Mouse (Mus musculus): Measurements from ENCODE around the gene Gm5089. TPM values are rescaled to one million over a fixed set of nuclear protein-coding genes. Genes with fewer than 3 reads are reported as not detected.

Gene Gm5089
- not detected in 2 replicates for polyA plus RNA-seq (2015; fragmentation: Nextera tagmentation; extraction: Ambion mirVana)

GRCm38 (mm10) chr14:122450496-122451382 is at the start of gene Gm5089:
Gene Gm5089 (minus strand): TSS chr14:122451115.
- Histone ChIP-seq H3K27me3 (ENCODE audit: control insufficient read depth, insufficient read depth, low read length) (peaks cover 72% of the 10 kb centered on the region), H3K36me3 (ENCODE audit: control insufficient read depth, insufficient read depth) (no peaks in the 10 kb centered on the region), H3K9ac (ENCODE audit: low read length) (peak within 1 kb of the TSS; percentile 18; the same call in 1 of the 2 replicates), H3K27ac (ENCODE audit: low read length) (no peak within 1 kb of the TSS), H3K4me1 (ENCODE audit: control insufficient read depth, insufficient read depth, low read length) (0 out of 2 replicates have a peak, but pooled peaks cover 9% of the 10 kb centered on the region), H3K9me3 (replicated peaks; ENCODE audit: control insufficient read depth, low read length) (no peaks in the 10 kb centered on the region), H3K4me2 (ENCODE audit: low read depth, low read length) (peak within 1 kb of the TSS; percentile 73), H3K4me3 (ENCODE audit: low read length) (peak within 1 kb of the TSS; percentile 50)
- under 1% methylated on average over 59 of the region's 59 CpGs for whole genome bisulfite sequencing
- ATAC-seq (replicated peaks; ENCODE audit: extremely low read depth, insufficient read depth, low FRiP score) = 0 out of 2 replicates have a peak, but pooled peaks have one; percentile 49

- peaks cover 5% of the 10 kb centered on the region for H3K4me1 ChIP-seq (ENCODE audit: control insufficient read depth, insufficient read depth, low read length)
- 60% methylated on average over 1 of the region's 1 CpGs for WGBS
- H3K27me3 ChIP-seq (ENCODE audit: control insufficient read depth, insufficient read depth, low read length) = peaks cover 46% of the 10 kb centered on the region
- 0 out of 2 replicates have a peak, but pooled peaks cover 2% of the 10 kb centered on the region for H3K9me3 ChIP-seq (replicated peaks; ENCODE audit: control insufficient read depth, low read length)
- no peak overlapping the region for H3K27ac ChIP-seq (ENCODE audit: low read length)
- no peaks in the 10 kb centered on the region for H3K36me3 ChIP-seq (ENCODE audit: control insufficient read depth, insufficient read depth)
- no peak overlapping the region for H3K9ac ChIP-seq (ENCODE audit: low read length)
- no peak overlapping the region for H3K4me2 ChIP-seq (ENCODE audit: low read depth, low read length)
- no peak overlapping the region for H3K4me3 ChIP-seq (ENCODE audit: low read length)
- no peak for ATAC-seq (replicated peaks; ENCODE audit: extremely low read depth, insufficient read depth, low FRiP score)
Observed at GRCm38 (mm10) chr14:122492015-122492414, 41.1 kb upstream of the Gm5089 start.

DNA sequence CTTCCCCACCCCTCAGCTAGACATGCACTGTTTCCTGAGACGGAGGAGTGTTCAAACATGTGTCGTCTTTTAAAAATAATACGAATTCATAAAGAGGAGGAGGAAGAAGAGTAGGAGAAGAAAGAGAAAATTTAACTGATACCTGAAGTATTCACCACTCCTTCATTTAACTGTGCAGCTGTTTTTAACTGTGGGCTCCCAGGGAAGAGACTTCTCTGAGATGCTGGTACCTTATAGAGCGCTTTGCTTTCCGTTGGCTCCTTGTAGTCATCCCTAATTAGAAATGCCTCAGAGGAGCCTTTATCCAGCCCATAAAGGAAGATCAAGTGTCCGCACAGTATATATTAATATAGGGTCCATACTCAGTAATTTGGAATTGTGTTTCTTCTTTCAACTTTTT is 40.6 kb upstream of the Gm5089 start:
- Histone ChIP-seq H3K4me2 (ENCODE audit: low read depth, low read length) (no peak overlapping the region), H3K4me1 (ENCODE audit: control insufficient read depth, insufficient read depth, low read length) (peaks cover 5% of the 10 kb centered on the region), H3K9ac (ENCODE audit: low read length) (no peak overlapping the region), H3K36me3 (ENCODE audit: control insufficient read depth, insufficient read depth) (no peaks in the 10 kb centered on the region), H3K4me3 (ENCODE audit: low read length) (no peak overlapping the region), H3K27ac (ENCODE audit: low read length) (no peak overlapping the region), H3K27me3 (ENCODE audit: control insufficient read depth, insufficient read depth, low read length) (peaks cover 48% of the 10 kb centered on the region), H3K9me3 (replicated peaks; ENCODE audit: control insufficient read depth, low read length) (0 out of 2 replicates have a peak, but pooled peaks cover 2% of the 10 kb centered on the region)
- WGBS = 78% methylated on average over 6 of the region's 6 CpGs
- ATAC-seq (replicated peaks; ENCODE audit: extremely low read depth, insufficient read depth, low FRiP score) = no peak

DNA sequence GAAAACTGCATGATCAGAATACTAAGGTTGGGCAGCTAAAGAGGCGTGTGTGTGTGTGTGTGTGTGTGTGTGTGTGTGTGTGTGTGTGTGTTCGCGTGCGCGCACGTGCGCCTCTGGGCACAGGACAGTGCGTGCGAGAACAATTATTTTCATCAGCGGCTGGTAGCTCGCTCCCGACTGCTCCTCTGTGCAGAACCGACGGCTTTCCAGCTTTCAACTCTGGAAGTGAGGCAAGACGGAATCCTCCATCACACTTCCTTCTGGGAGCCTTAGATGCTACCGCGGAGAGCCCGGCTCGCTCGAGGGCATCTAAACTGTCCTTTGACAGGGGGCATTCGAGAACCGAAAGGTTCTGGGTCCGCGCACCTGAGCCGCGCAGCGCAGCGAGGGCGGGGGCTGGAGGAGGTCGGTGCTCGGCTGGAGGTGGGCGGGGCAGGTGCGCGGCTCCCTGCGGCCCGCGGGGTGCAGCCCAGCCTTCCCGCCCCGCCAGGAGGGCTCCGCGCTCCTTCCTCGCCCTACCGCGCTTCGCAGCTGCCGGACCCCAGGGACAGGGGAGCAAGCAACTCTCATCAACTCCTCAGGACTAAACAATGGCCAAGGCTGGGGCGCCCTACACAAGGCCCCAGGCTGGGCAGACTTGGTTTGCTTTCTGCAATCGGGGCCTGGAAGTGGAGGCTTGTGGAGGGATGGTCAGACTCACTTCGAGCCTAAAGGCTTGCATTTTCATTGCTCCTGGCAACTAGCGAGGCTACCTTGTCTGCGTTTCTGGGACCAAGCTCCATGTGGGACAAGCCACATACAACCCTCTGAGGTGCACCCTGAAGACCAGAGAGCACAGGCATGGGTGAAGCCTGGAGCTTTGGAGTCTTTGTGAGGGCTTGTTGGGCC is 39.8 kb upstream of the Gm5089 start, which contains the start of gene Gm10837:
Gm10837 (plus strand) TSS at position 146 of the 888 bp plus-strand sequence.
- WGBS = 2% methylated on average over 49 of the region's 51 CpGs
- Histone ChIP-seq H3K36me3 (ENCODE audit: control insufficient read depth, insufficient read depth) (no peaks in the 10 kb centered on the region), H3K4me1 (ENCODE audit: control insufficient read depth, insufficient read depth, low read length) (peaks cover 5% of the 10 kb centered on the region), H3K4me3 (ENCODE audit: low read length) (peak within 1 kb of the TSS; percentile 32), H3K27me3 (ENCODE audit: control insufficient read depth, insufficient read depth, low read length) (peaks cover 53% of the 10 kb centered on the region), H3K9ac (ENCODE audit: low read length) (no peak within 1 kb of the TSS), H3K9me3 (replicated peaks; ENCODE audit: control insufficient read depth, low read length) (0 out of 2 replicates have a peak, but pooled peaks cover 2% of the 10 kb centered on the region), H3K27ac (ENCODE audit: low read length) (no peak within 1 kb of the TSS), H3K4me2 (ENCODE audit: low read depth, low read length) (peak within 1 kb of the TSS; percentile 49)
- no peak for ATAC-seq (replicated peaks; ENCODE audit: extremely low read depth, insufficient read depth, low FRiP score)

DNA sequence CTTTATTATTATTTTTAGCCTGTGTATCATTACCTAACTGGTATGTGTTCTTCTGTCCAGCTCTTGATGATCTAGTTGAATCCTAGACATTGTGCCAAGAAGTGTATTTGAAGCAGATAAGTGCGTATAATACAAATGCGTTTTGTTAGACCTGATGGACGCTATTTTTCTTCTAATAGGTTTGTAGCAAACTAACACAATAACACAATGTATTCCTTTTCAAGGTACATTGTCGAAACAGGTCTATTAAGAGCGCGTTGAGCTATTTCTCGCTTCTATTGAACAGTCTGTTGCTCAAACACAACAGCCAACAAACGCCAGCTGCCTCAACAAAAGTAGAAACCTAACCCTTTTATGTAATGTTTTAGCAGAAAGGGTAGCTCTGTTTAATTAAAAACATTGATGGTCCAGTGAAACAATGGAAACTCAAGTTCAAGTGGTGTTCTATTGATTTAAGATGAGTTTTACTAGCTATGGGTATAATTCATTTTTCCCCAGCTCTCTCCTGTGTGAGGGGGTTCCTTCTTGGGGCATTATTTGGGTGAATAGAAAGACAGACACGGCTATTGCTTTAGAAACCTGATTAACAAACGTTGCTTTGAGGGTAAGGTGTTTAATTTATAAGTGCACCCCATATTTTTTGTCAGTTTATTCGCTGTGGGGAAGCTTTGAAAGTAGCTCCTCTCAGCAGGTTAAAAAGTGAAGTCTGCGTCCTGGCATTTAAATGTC is 38.9 kb upstream of the Gm5089 start:
- Histone ChIP-seq H3K4me3 (ENCODE audit: low read length) (no peak overlapping the region), H3K4me2 (ENCODE audit: low read depth, low read length) (no peak overlapping the region), H3K9ac (ENCODE audit: low read length) (no peak overlapping the region), H3K27me3 (ENCODE audit: control insufficient read depth, insufficient read depth, low read length) (peaks cover 61% of the 10 kb centered on the region), H3K27ac (ENCODE audit: low read length) (no peak overlapping the region), H3K4me1 (ENCODE audit: control insufficient read depth, insufficient read depth, low read length) (peaks cover 5% of the 10 kb centered on the region), H3K9me3 (replicated peaks; ENCODE audit: control insufficient read depth, low read length) (0 out of 2 replicates have a peak, but pooled peaks cover 2% of the 10 kb centered on the region), H3K36me3 (ENCODE audit: control insufficient read depth, insufficient read depth) (no peaks in the 10 kb centered on the region)
- no peak for ATAC-seq (replicated peaks; ENCODE audit: extremely low read depth, insufficient read depth, low FRiP score)
- WGBS = 8% methylated on average over 12 of the region's 12 CpGs

DNA sequence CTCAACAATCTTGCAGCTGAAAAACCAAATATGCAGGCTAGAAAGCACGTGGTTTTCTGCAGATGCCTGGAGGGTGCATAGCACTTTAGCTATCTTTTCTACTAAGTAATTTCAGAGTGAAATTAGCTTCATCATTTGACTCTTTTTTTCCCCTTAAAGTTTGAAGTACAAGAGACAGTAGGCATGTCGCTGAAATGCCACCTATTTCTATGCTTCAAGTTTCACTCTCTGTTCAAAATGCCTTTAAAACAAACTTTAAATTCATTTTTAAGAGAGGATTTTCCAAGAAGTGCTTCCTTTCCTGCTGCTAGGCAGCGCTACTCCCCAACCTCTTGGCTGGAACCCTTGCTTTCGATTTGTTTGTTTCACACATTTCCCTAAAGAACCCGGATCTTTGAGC is 38.1 kb upstream of the Gm5089 start:
- Histone ChIP-seq H3K9ac (ENCODE audit: low read length) (no peak overlapping the region), H3K36me3 (ENCODE audit: control insufficient read depth, insufficient read depth) (no peaks in the 10 kb centered on the region), H3K9me3 (replicated peaks; ENCODE audit: control insufficient read depth, low read length) (0 out of 2 replicates have a peak, but pooled peaks cover 2% of the 10 kb centered on the region), H3K4me1 (ENCODE audit: control insufficient read depth, insufficient read depth, low read length) (peaks cover 5% of the 10 kb centered on the region), H3K27me3 (ENCODE audit: control insufficient read depth, insufficient read depth, low read length) (peaks cover 69% of the 10 kb centered on the region), H3K27ac (ENCODE audit: low read length) (no peak overlapping the region), H3K4me3 (ENCODE audit: low read length) (no peak overlapping the region), H3K4me2 (ENCODE audit: low read depth, low read length) (no peak overlapping the region)
- WGBS = 3% methylated on average over 5 of the region's 5 CpGs
- ATAC-seq (replicated peaks; ENCODE audit: extremely low read depth, insufficient read depth, low FRiP score) = no peak

DNA sequence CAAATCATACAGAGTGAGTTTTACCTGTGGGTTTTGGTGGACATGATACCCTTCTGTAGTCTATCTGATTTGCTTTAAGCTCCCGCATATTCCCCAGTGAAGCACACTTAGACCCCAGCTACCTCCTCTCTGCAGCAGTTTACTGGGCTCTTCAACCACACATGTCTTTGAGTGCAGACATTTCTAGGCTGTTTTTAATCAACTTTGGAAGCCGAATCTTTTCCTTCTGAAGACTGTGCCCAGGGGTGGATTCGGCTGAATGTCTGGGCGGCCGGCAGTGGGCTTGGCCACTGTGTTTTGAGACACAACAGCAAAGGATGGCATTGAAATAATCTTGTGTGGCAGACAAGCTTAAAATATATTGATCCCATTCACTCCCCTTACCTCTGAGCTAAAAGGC is 36.5 kb upstream of the Gm5089 start:
- Histone ChIP-seq H3K4me3 (ENCODE audit: low read length) (no peak overlapping the region), H3K36me3 (ENCODE audit: control insufficient read depth, insufficient read depth) (no peaks in the 10 kb centered on the region), H3K4me1 (ENCODE audit: control insufficient read depth, insufficient read depth, low read length) (peaks cover 5% of the 10 kb centered on the region), H3K4me2 (ENCODE audit: low read depth, low read length) (no peak overlapping the region), H3K27me3 (ENCODE audit: control insufficient read depth, insufficient read depth, low read length) (peaks cover 76% of the 10 kb centered on the region), H3K9ac (ENCODE audit: low read length) (no peak overlapping the region), H3K9me3 (replicated peaks; ENCODE audit: control insufficient read depth, low read length) (no peaks in the 10 kb centered on the region), H3K27ac (ENCODE audit: low read length) (no peak overlapping the region)
- ATAC-seq (replicated peaks; ENCODE audit: extremely low read depth, insufficient read depth, low FRiP score) = no peak
- WGBS = 7% methylated on average over 5 of the region's 5 CpGs

- no peak overlapping the region for H3K4me2 ChIP-seq (ENCODE audit: low read depth, low read length)
- H3K9ac ChIP-seq (ENCODE audit: low read length) = no peak overlapping the region
- H3K27ac ChIP-seq (ENCODE audit: low read length) = no peak overlapping the region
- no peak for ATAC-seq (replicated peaks; ENCODE audit: extremely low read depth, insufficient read depth, low FRiP score)
- 14% methylated on average over 1 of the region's 1 CpGs for WGBS
- peaks cover 5% of the 10 kb centered on the region for H3K4me1 ChIP-seq (ENCODE audit: control insufficient read depth, insufficient read depth, low read length)
- H3K36me3 ChIP-seq (ENCODE audit: control insufficient read depth, insufficient read depth) = no peaks in the 10 kb centered on the region
- peaks cover 80% of the 10 kb centered on the region for H3K27me3 ChIP-seq (ENCODE audit: control insufficient read depth, insufficient read depth, low read length)
- H3K9me3 ChIP-seq (replicated peaks; ENCODE audit: control insufficient read depth, low read length) = no peaks in the 10 kb centered on the region
- no peak overlapping the region for H3K4me3 ChIP-seq (ENCODE audit: low read length)
Observed at GRCm38 (mm10) chr14:122486611-122487010, 35.7 kb upstream of the Gm5089 start.

All from heart, embryonic 16.5 days (tissue).